Mouse (Mus musculus) heart, postnatal 0 days (tissue): Measurements from ENCODE around the gene Amph. TPM values are rescaled to one million over a fixed set of nuclear protein-coding genes. Genes with fewer than 3 reads are reported as not detected.

Experiments
- ATAC-seq: fragments of 200-750 bp; cut with Nextera tagmentation; 2 replicates; pipeline ENCODE4 v1.8.0; 2017; ENCODE audit warnings: low read depth, moderate number of reproducible peaks, moderate library complexity; ENCODE audit not compliant: insufficient read depth
- DNase-seq: peaks from one replicate; pipeline ENCODE4 v3.0.0-alpha.2; 2016; ENCODE audit warnings: low spot score
- H3K27ac ChIP-seq: fragments of 300-500 bp; sonication (generic); 2 replicates; pipeline ENCODE4 v1.5.1; 2014; ENCODE audit warnings: low read depth, mild to moderate bottlenecking
- H3K27me3 ChIP-seq: fragments of 300-500 bp; sonication (generic); 2 replicates; pipeline ENCODE4 v1.6.1; 2014; ENCODE audit warnings: low read length, mixed read lengths; ENCODE audit not compliant: control insufficient read depth, insufficient read depth
- H3K36me3 ChIP-seq: fragments of 300-500 bp; sonication (generic); replicated peaks from 2 replicates; pipeline ENCODE4 v1.6.1; 2014; ENCODE audit warnings: low read length, mixed read lengths; ENCODE audit not compliant: control insufficient read depth, insufficient read depth
- H3K4me1 ChIP-seq: fragments of 300-500 bp; sonication (generic); 2 replicates; pipeline ENCODE4 v1.6.1; 2014; ENCODE audit warnings: antibody characterized with exemption; ENCODE audit not compliant: control insufficient read depth, insufficient read depth
- H3K4me2 ChIP-seq: fragments of 300-500 bp; sonication (generic); 2 replicates; pipeline ENCODE4 v1.6.1; 2014; ENCODE audit warnings: low read depth, mild to moderate bottlenecking, low read length, moderate library complexity
- H3K4me3 ChIP-seq: fragments of 300-500 bp; sonication (generic); 2 replicates; pipeline ENCODE4 v1.5.1; 2014; ENCODE audit warnings: low read depth, low read length
- H3K9ac ChIP-seq: fragments of 300-500 bp; sonication (generic); replicated peaks from 2 replicates; pipeline ENCODE4 v1.6.1; 2014; ENCODE audit warnings: low read depth, low read length, mixed read lengths
- H3K9me3 ChIP-seq: fragments of 300-500 bp; sonication (generic); replicated peaks from 2 replicates; pipeline ENCODE4 v1.6.1; 2016; ENCODE audit warnings: low read length; ENCODE audit not compliant: control insufficient read depth
- CTCF ChIP-seq: IDR thresholded peaks from 2 replicates; pipeline ENCODE4 v1.5.1; 2016; ENCODE audit warnings: antibody characterized with exemption, control low read depth, low read depth
- EP300 ChIP-seq: IDR thresholded peaks from 2 replicates; pipeline ENCODE4 v1.6.1; 2016; ENCODE audit warnings: antibody characterized with exemption, low read depth
- WGBS: fragments of 180-500 bp; shearing (Covaris S2); extraction: QIAGEN DNeasy Blood & Tissue Kit; methylation state at CpG from one replicate; pipeline ENCODE4 v1.1.7; 2014; 5-methylcytosine and 5-hydroxymethylcytosine counted together
- polyA plus RNA-seq: library from polyadenylated mRNA; unstranded; fragments of >200 nt; fragmentation: Nextera tagmentation; extraction: Ambion mirVana; gene quantifications from 2 replicates; pipeline ENCODE4 v1.2.1, GENCODE M21; 2015
- total RNA-seq: library from RNA; depleted of rRNA; stranded (reverse); fragments of >200 nt; gene quantifications from 2 replicates; pipeline ENCODE4 v1.2.3, GENCODE M21; 2014; ENCODE audit warnings: low replicate concordance

The Amph gene
- total and polyA plus RNA-seq, 2 experiments from 2014 or later = 0.18 to 0.42 TPM

- TF ChIP-seq EP300 = no peak
- TF ChIP-seq CTCF = no peak
- no peak for ATAC-seq
- Histone ChIP-seq H3K4me1 (no peaks in the 10 kb centered on the region), H3K9ac (no peak overlapping the region), H3K4me2 (no peak overlapping the region), H3K27ac (no peak overlapping the region), H3K36me3 (no peaks in the 10 kb centered on the region), H3K4me3 (no peak overlapping the region), H3K9me3 (no peaks in the 10 kb centered on the region), H3K27me3 (no peaks in the 10 kb centered on the region)
- 82% methylated on average over 12 of the region's 12 CpGs for WGBS
- no peak for DNase-seq
Measured at GRCm38 (mm10) chr13:19150438-19151301, 202.7 kb downstream of the Amph start.

- WGBS = 85% methylated on average over 3 of the region's 3 CpGs
- ATAC-seq (no peak), DNase-seq (no peak)
- no peaks in the 10 kb centered on the region for H3K4me1 ChIP-seq
- TF ChIP-seq CTCF (no peak), EP300 (no peak)
- no peak overlapping the region for H3K9ac ChIP-seq
- H3K4me3 ChIP-seq = no peak overlapping the region
- no peak overlapping the region for H3K27ac ChIP-seq
- H3K36me3 ChIP-seq = no peaks in the 10 kb centered on the region
- H3K4me2 ChIP-seq = no peak overlapping the region
- no peaks in the 10 kb centered on the region for H3K9me3 ChIP-seq
- H3K27me3 ChIP-seq = no peaks in the 10 kb centered on the region
Measured at GRCm38 (mm10) chr13:19152126-19152525, 204.1 kb downstream of the Amph start.

GRCm38 (mm10) chr13:19158484-19158883 lies 210.5 kb downstream of the Amph start:
- Histone ChIP-seq H3K36me3 (no peaks in the 10 kb centered on the region), H3K9ac (no peak overlapping the region), H3K4me1 (no peaks in the 10 kb centered on the region), H3K4me2 (no peak overlapping the region), H3K27ac (no peak overlapping the region), H3K27me3 (no peaks in the 10 kb centered on the region), H3K9me3 (no peaks in the 10 kb centered on the region), H3K4me3 (no peak overlapping the region)
- peak; percentile 69 for TF ChIP-seq CTCF
- no peak for TF ChIP-seq EP300
- 24% methylated on average over 4 of the region's 4 CpGs for WGBS
- ATAC-seq (no peak), DNase-seq (peak; percentile 13)

GRCm38 (mm10) chr13:19160616-19161015 lies 212.6 kb downstream of the Amph start:
- DNase-seq = no peak
- H3K9me3 ChIP-seq = no peaks in the 10 kb centered on the region
- 59% methylated on average over 7 of the region's 7 CpGs for WGBS
- no peak for ATAC-seq
- H3K4me3 ChIP-seq = no peak overlapping the region
- no peak for TF ChIP-seq CTCF
- no peak for TF ChIP-seq EP300
- H3K27ac ChIP-seq = no peak overlapping the region
- no peak overlapping the region for H3K9ac ChIP-seq
- H3K27me3 ChIP-seq = no peaks in the 10 kb centered on the region
- no peaks in the 10 kb centered on the region for H3K36me3 ChIP-seq
- no peaks in the 10 kb centered on the region for H3K4me1 ChIP-seq
- H3K4me2 ChIP-seq = no peak overlapping the region

- H3K9ac ChIP-seq = no peak overlapping the region
- H3K27ac ChIP-seq = no peak overlapping the region
- H3K36me3 ChIP-seq = no peaks in the 10 kb centered on the region
- no peaks in the 10 kb centered on the region for H3K27me3 ChIP-seq
- DNase-seq (no peak), ATAC-seq (no peak)
- H3K4me1 ChIP-seq = no peaks in the 10 kb centered on the region
- TF ChIP-seq CTCF (no peak), EP300 (no peak)
- H3K9me3 ChIP-seq = no peaks in the 10 kb centered on the region
- H3K4me2 ChIP-seq = no peak overlapping the region
- WGBS = 38% methylated on average over 6 of the region's 7 CpGs
- H3K4me3 ChIP-seq = no peak overlapping the region
Measured at GRCm38 (mm10) chr13:19161111-19161510, 213.1 kb downstream of the Amph start.
